Mouse (Mus musculus): Measurements from ENCODE around the gene Scrn3. TPM values are rescaled to one million over a fixed set of nuclear protein-coding genes. Genes with fewer than 3 reads are reported as not detected.
A peak's percentile ranks its signal among the peaks of the same experiment; 100 is the strongest.

Gene Scrn3
- polyA plus RNA-seq, 1 experiment from 2014 or later = 7.1 TPM

DNA sequence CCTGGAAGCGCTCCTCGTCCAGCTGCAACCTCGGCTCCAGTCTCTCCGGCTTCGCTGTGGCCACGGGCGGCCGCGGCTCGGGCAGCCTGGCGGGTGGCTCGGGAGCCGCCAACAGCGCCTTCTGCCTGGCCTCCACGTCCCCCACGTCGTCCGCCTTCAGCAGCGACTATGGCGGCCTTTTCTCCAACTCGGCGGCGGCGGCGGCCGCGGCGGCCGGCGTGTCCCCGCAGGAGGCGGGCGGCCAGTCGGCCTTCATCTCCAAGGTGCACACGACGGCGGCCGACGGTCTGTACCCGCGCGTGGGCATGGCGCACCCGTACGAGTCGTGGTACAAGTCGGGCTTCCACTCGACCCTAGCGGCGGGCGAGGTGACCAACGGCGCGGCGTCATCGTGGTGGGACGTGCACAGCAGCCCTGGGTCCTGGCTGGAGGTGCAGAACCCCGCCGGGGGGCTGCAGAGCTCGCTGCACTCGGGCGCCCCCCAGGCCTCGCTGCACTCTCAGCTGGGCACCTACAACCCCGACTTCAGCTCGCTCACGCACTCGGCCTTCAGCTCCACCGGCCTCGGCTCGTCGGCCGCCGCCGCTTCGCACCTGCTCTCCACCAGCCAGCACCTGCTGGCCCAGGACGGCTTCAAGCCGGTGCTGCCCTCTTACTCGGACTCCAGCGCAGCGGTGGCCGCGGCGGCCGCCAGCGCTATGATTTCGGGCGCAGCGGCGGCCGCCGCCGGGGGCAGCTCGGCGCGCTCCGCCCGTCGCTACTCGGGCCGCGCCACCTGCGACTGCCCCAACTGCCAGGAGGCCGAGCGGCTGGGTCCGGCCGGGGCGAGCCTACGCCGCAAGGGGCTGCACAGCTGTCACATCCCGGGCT, 38.9 kb upstream of the Scrn3 start:
- Histone ChIP-seq H3K27me3 (ENCODE audit: control insufficient read depth, insufficient read depth, low read length) (peaks cover 38% of the 10 kb centered on the region), H3K4me3 (ENCODE audit: low read depth, low read length) (peak overlapping the region; percentile 31), H3K4me2 (ENCODE audit: low read depth, low read length) (peak overlapping the region; percentile 41), H3K9ac (replicated peaks; ENCODE audit: low read depth, low read length) (0 out of 2 replicates have a peak overlapping the region, but pooled peaks have one; percentile 11), H3K4me1 (ENCODE audit: control insufficient read depth, insufficient read depth, low read length) (peaks cover 16% of the 10 kb centered on the region), H3K9me3 (ENCODE audit: control insufficient read depth, low read length) (no peaks in the 10 kb centered on the region), H3K36me3 (ENCODE audit: control insufficient read depth, insufficient read depth, low read length) (no peaks in the 10 kb centered on the region), H3K27ac (ENCODE audit: low read depth, low read length) (0 out of 2 replicates have a peak overlapping the region, but pooled peaks have one; percentile 3)
- 0 out of 2 replicates have a peak, but pooled peaks have one; percentile 16 for ATAC-seq (ENCODE audit: low read depth)
- under 1% methylated on average over 86 of the region's 110 CpGs for WGBS

DNA sequence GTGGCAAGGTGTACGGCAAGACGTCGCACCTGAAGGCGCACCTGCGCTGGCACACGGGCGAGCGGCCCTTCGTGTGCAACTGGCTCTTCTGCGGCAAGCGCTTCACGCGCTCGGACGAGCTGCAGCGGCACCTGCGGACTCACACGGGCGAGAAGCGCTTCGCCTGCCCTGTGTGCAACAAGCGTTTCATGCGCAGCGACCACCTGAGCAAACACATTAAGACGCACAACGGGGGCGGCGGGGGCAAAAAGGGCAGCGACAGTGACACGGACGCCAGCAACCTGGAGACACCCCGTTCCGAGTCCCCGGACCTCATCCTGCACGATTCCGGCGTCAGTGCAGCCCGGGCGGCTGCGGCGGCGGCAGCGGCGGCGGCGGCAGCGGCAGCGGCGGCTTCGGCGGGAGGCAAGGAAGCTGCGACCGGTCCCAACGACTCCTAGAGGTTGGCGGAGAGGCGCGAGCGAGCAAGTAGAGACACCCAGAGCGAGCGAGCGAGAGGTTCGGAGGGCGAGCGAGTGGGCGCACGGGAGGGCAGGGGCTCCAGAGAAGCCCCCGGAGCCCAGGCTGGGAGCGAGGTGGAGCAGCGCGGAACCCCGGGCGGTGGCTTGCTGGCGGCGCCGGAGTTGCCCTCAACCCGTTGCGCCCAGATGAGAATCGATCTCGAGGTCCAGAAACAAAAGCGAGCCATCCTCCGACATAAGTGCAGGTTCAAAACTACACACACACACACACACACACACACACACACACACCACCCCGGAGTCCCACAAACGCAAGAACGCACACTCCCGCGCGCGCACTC, 38.1 kb upstream of the Scrn3 start:
- no peak overlapping the region for H3K27ac ChIP-seq (ENCODE audit: low read depth, low read length)
- peak overlapping the region; percentile 41 for H3K4me2 ChIP-seq (ENCODE audit: low read depth, low read length)
- no peaks in the 10 kb centered on the region for H3K36me3 ChIP-seq (ENCODE audit: control insufficient read depth, insufficient read depth, low read length)
- H3K4me3 ChIP-seq (ENCODE audit: low read depth, low read length) = peak overlapping the region; percentile 31
- no peaks in the 10 kb centered on the region for H3K9me3 ChIP-seq (ENCODE audit: control insufficient read depth, low read length)
- H3K27me3 ChIP-seq (ENCODE audit: control insufficient read depth, insufficient read depth, low read length) = peaks cover 32% of the 10 kb centered on the region
- H3K4me1 ChIP-seq (ENCODE audit: control insufficient read depth, insufficient read depth, low read length) = peaks cover 16% of the 10 kb centered on the region
- ATAC-seq (ENCODE audit: low read depth) = 0 out of 2 replicates have a peak, but pooled peaks have one; percentile 12
- H3K9ac ChIP-seq (replicated peaks; ENCODE audit: low read depth, low read length) = 0 out of 2 replicates have a peak overlapping the region, but pooled peaks have one; percentile 25
- WGBS = under 1% methylated on average over 85 of the region's 88 CpGs

DNA sequence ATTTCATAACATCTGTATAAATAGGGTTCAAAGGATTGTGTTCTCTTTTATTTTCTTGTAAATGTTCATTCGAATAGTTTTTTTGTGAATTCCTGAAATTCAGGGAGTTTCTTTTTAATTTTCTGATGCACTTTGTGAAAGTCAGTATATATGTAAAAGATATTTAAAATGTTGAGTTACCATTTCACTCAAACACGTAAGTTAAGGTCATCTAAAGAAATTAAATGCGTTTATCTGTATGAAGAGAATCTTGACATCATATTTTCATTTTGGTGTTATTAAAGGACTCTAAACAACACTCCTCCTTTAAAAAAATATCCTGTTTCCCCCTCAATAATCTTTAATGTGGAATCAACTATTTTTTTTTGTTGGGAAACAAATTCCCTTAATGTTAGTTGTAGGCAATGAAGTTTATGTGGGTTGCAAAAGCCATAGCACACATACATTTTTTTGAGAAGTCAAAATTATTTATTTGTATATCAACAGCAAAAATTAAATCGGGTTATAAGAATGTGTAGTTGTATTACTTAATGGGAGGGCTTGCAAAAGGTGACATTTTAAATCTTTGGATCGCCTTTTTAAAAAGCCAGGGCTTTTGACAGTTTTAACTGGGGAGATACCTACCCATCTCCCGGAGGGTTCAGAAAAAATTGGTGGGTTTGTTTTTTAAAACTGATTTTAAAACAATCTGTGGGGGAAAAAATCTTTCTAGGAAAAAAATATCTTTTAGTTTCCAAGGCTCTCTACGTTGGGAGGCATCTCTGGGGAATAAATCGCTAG, 37.0 kb upstream of the Scrn3 start:
- 12% methylated on average over 8 of the region's 8 CpGs for WGBS
- Histone ChIP-seq H3K9me3 (ENCODE audit: control insufficient read depth, low read length) (no peaks in the 10 kb centered on the region), H3K4me3 (ENCODE audit: low read depth, low read length) (no peak overlapping the region), H3K27me3 (ENCODE audit: control insufficient read depth, insufficient read depth, low read length) (peaks cover 26% of the 10 kb centered on the region), H3K27ac (ENCODE audit: low read depth, low read length) (no peak overlapping the region), H3K4me2 (ENCODE audit: low read depth, low read length) (no peak overlapping the region), H3K36me3 (ENCODE audit: control insufficient read depth, insufficient read depth, low read length) (no peaks in the 10 kb centered on the region), H3K4me1 (ENCODE audit: control insufficient read depth, insufficient read depth, low read length) (peaks cover 16% of the 10 kb centered on the region), H3K9ac (replicated peaks; ENCODE audit: low read depth, low read length) (no peak overlapping the region)
- no peak for ATAC-seq (ENCODE audit: low read depth)

DNA sequence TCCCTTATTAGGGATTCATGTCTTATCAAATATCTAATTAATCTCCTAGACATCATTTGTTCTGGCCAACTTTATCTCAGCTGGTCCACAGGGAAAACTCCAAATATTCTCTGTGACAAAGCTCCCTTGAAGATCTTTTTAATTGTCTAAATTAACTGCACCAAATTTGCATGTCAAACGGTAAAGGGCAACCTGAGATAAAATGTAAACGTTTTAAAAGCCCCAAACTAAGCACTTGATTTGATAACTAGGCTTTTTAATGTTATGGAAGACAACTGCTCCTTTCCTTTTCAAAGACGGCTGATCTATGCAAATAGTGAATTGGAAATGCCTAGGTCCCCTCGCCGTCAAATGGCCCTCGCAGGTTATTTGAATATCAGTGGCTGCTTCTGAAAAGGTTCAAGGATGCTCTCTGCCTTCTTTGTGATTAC, 36.2 kb upstream of the Scrn3 start:
- 3% methylated on average over 6 of the region's 6 CpGs for WGBS
- Histone ChIP-seq H3K4me1 (ENCODE audit: control insufficient read depth, insufficient read depth, low read length) (peaks cover 16% of the 10 kb centered on the region), H3K4me3 (ENCODE audit: low read depth, low read length) (no peak overlapping the region), H3K36me3 (ENCODE audit: control insufficient read depth, insufficient read depth, low read length) (no peaks in the 10 kb centered on the region), H3K9me3 (ENCODE audit: control insufficient read depth, low read length) (no peaks in the 10 kb centered on the region), H3K9ac (replicated peaks; ENCODE audit: low read depth, low read length) (no peak overlapping the region), H3K4me2 (ENCODE audit: low read depth, low read length) (no peak overlapping the region), H3K27me3 (ENCODE audit: control insufficient read depth, insufficient read depth, low read length) (peaks cover 18% of the 10 kb centered on the region), H3K27ac (ENCODE audit: low read depth, low read length) (no peak overlapping the region)
- no peak for ATAC-seq (ENCODE audit: low read depth)

DNA sequence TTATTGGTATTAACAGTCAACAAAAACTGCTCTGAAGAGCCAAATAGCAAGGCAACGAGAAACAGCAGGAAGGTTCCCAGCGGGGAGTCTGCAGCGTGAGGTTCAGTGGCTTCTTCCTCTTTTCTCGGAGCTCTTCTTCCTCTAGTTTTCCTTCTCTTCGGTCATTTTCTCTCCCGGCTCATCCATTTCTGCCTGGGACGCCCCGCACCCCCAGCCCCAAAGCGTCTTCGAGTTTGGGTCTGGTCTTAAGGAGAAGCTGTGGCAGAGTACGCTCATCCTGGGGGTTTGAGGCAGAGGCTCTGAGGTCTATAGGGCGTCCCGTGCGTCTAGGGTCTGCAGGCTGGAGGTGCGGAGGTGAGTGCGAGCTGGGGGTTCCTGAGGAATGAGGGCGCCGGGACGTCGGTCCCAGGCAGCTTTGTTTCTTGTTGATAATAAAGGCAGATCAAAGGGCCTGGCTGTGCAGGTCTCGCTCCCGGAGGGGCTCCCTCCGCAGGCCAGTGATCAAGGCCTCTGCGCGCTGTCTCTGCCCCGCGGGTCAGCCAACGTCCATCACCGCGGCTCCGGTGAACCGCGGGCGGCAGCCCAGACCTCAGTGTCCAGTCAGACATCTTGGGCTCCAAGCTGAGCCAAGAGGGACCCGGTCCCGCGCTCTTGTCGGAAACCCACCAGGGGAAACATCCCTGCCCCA, 35.2 kb upstream of the Scrn3 start:
- Histone ChIP-seq H3K27ac (ENCODE audit: low read depth, low read length) (0 out of 2 replicates have a peak overlapping the region, but pooled peaks have one; percentile 22), H3K4me2 (ENCODE audit: low read depth, low read length) (peak overlapping the region; percentile 29), H3K36me3 (ENCODE audit: control insufficient read depth, insufficient read depth, low read length) (no peaks in the 10 kb centered on the region), H3K4me1 (ENCODE audit: control insufficient read depth, insufficient read depth, low read length) (peaks cover 12% of the 10 kb centered on the region), H3K4me3 (ENCODE audit: low read depth, low read length) (peak overlapping the region; percentile 10), H3K9ac (replicated peaks; ENCODE audit: low read depth, low read length) (peak overlapping the region; percentile 16; the same call in 1 of the 2 replicates), H3K27me3 (ENCODE audit: control insufficient read depth, insufficient read depth, low read length) (peaks cover 21% of the 10 kb centered on the region), H3K9me3 (ENCODE audit: control insufficient read depth, low read length) (no peaks in the 10 kb centered on the region)
- no peak for ATAC-seq (ENCODE audit: low read depth)
- WGBS = under 1% methylated on average over 38 of the region's 38 CpGs

DNA sequence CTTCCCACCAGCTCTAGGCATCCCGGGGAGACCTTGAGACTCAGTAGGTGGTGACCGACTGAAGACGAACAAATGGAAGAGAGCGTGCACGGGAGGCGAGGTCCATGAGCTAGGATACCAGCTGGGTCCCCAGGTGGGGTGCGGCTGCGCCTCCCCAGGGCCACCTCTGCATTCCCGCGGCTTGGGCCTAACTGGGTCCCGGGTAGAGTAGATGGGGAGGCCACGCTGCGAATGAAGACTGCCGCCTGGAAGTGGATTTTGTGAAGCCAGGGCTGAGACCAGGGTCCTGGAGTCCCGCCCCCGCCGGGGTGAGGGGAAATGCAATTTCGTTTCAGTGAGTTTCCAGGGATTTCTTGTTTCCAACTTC, 34.7 kb upstream of the Scrn3 start:
- Histone ChIP-seq H3K27ac (ENCODE audit: low read depth, low read length) (no peak overlapping the region), H3K27me3 (ENCODE audit: control insufficient read depth, insufficient read depth, low read length) (peaks cover 21% of the 10 kb centered on the region), H3K4me3 (ENCODE audit: low read depth, low read length) (peak overlapping the region; percentile 10), H3K4me1 (ENCODE audit: control insufficient read depth, insufficient read depth, low read length) (peaks cover 12% of the 10 kb centered on the region), H3K36me3 (ENCODE audit: control insufficient read depth, insufficient read depth, low read length) (no peaks in the 10 kb centered on the region), H3K4me2 (ENCODE audit: low read depth, low read length) (peak overlapping the region; percentile 29), H3K9ac (replicated peaks; ENCODE audit: low read depth, low read length) (peak overlapping the region; percentile 16; the same call in 1 of the 2 replicates), H3K9me3 (ENCODE audit: control insufficient read depth, low read length) (no peaks in the 10 kb centered on the region)
- ATAC-seq (ENCODE audit: low read depth) = no peak
- under 1% methylated on average over 18 of the region's 18 CpGs for WGBS

DNA sequence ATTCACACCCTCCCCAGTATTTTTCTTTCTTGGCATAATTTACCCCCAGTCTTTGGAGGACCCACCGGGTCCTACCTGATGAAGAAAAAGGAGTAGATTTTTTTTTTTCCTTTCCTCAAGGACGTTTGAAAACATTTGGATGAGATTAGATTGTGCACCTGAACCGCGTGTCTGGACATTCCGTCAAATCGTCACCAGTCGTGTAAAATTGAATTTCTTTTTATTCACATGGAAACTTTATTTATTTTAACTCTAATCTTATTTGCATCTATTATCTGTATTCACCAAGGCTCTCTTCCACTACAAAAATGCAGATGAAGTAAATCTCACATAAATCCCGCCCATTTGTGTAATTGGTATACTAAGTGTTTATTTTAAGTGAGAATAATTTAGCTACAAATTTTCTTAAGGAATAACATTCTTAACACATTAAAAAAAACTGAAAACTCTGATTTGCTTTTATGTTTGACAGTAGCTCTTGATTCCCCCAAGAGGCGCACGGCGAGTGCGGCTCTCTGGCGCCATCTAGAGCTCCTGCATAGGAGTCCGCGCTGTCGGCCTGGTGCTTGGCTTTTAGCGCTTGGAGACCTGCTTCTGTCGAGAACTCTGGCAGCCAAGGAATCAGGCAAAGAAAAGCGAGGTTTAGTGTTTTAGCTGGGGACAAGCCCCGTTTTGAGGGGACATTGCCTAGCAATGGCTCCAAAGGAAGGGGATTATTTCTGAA, 34.1 kb upstream of the Scrn3 start:
- 2% methylated on average over 20 of the region's 20 CpGs for WGBS
- no peak overlapping the region for H3K27ac ChIP-seq (ENCODE audit: low read depth, low read length)
- H3K9ac ChIP-seq (replicated peaks; ENCODE audit: low read depth, low read length) = 0 out of 2 replicates have a peak overlapping the region, but pooled peaks have one; percentile 8
- peaks cover 8% of the 10 kb centered on the region for H3K4me1 ChIP-seq (ENCODE audit: control insufficient read depth, insufficient read depth, low read length)
- no peaks in the 10 kb centered on the region for H3K9me3 ChIP-seq (ENCODE audit: control insufficient read depth, low read length)
- H3K4me2 ChIP-seq (ENCODE audit: low read depth, low read length) = peak overlapping the region; percentile 12; the same call in 1 of the 2 replicates
- no peak overlapping the region; the same call in 1 of the 2 replicates for H3K4me3 ChIP-seq (ENCODE audit: low read depth, low read length)
- peak; percentile 59; the same call in 1 of the 2 replicates for ATAC-seq (ENCODE audit: low read depth)
- peaks cover 21% of the 10 kb centered on the region for H3K27me3 ChIP-seq (ENCODE audit: control insufficient read depth, insufficient read depth, low read length)
- no peaks in the 10 kb centered on the region for H3K36me3 ChIP-seq (ENCODE audit: control insufficient read depth, insufficient read depth, low read length)
